Comparison of ENCODE assay signal across 8 mouse cellular contexts in the genomic region with DNA sequence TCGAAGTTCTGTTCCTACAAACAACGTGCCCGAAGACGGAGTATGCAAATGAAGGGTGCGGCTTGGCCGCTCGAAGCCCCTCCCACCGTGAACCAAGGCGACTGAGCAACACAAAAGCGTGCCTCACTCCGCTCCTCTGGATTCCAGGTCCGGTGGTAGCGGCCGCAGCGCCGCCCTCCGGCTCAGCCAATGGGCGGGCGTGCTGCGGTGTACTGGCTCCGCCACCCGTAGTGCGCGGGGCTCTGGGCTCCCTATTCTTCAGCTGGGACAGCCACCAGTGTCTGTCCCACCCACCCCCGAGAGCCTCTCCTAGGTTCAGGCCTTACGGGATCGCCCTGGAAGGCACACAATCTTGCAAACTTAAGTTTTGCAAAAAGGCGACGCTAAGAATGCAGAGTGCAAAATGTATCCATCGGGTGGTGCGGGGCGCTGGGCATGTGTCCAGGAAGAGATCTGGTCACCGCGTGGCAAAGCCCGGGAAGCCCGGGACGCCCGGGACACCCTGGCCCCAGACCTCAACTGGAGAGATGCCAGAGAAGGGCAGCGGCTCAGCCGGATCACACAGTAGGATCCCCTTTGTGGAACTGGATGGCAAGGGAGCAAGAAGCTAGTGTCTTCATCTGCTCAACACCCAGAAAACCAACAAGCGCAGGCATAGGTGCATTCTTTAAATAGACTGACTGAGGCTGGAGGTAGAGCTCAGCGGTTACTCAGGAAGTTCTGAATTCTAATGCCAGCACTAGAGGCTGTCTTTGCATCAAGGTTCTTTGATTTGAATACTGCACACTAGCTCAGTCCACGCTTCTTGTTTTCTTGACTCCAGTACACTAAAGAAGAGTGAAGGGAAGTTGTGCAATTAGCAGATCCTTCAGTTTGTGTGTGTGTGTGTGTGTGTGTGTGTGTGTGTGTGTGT. TPM values are rescaled to one million over a fixed set of nuclear protein-coding genes. Genes with fewer than 3 reads are reported as not detected.
DNase-seq lines count a peak whose midpoint lies in the region; ATAC-seq lines count a peak whose summit lies in the region.

No protein-coding gene starts in this region.

- H3K4me2 ChIP-seq in hindbrain, embryonic 14.5 days (replicated peaks): peak overlapping the region; percentile 57

- 2% methylated on average over 41 of the region's 43 CpGs for WGBS in hindbrain, embryonic 14.5 days

- H3K9me3 ChIP-seq in hindbrain, embryonic 14.5 days (ENCODE audit: control insufficient read depth, low read length): no peaks in the 10 kb centered on the region

- peak overlapping the region; percentile 89 for H3K27ac ChIP-seq in hindbrain, embryonic 14.5 days

- DNase-seq in T-cell, adult 2 months (ENCODE audit: low spot score): peak; percentile 90
- peak; percentile 85 to 91 for DNase-seq in cerebellum, postnatal 25 days
- peak; percentile 63 to 70 for DNase-seq in frontal cortex, postnatal 25 days (ENCODE audit: low spot score in 2 of 2)
- DNase-seq in hindbrain, embryonic 14.5 days (ENCODE audit: low spot score): peak; percentile 93
- peak; percentile 64 to 69 for DNase-seq in layer of hippocampus, postnatal 25 days (ENCODE audit: extremely low spot score in 1 of 2, low spot score in 1 of 2)
- DNase-seq in lung, postnatal 14 days: peak; percentile 90
- peak; percentile 90 for DNase-seq in ovary, postnatal 36 days (ENCODE audit: low spot score)
- peak; percentile 96 for DNase-seq in thymus, postnatal 14 days

- peaks cover 12% of the 10 kb centered on the region for H3K4me1 ChIP-seq in hindbrain, embryonic 14.5 days (replicated peaks; ENCODE audit: control insufficient read depth, insufficient read depth, low read length)

- H3K4me3 ChIP-seq in hindbrain, embryonic 14.5 days (replicated peaks; ENCODE audit: low read length): peak overlapping the region; percentile 47

- ATAC-seq in hindbrain, embryonic 14.5 days (ENCODE audit: low FRiP score): peak; percentile 99

- H3K36me3 ChIP-seq in hindbrain, embryonic 14.5 days (replicated peaks; ENCODE audit: control insufficient read depth, insufficient read depth): no peaks in the 10 kb centered on the region

- H3K9ac ChIP-seq in hindbrain, embryonic 14.5 days: peak overlapping the region; percentile 70

- H3K27me3 ChIP-seq in hindbrain, embryonic 14.5 days (ENCODE audit: control insufficient read depth, insufficient read depth, low read length): no peaks in the 10 kb centered on the region

RNA-seq across cellular contexts. Expression of a gene that starts 58.1 kb away (rescaled TPM):
- polyA plus RNA-seq in hindbrain, embryonic 14.5 days (2014; fragmentation: Nextera tagmentation; extraction: Ambion mirVana): 49.7 and 54.2 TPM in 2 replicates
- total RNA-seq in layer of hippocampus, postnatal 25 days (2021): 10 to 100 TPM; 40.9 to 52.6 TPM

Comparison
In these comparisons a context has a peak if more than half of its experiments do, and no peak if none do; other contexts are left out.
1. Peak in every context shown above with its lines: DNase-seq, ATAC-seq, H3K4me3 ChIP-seq and H3K27ac ChIP-seq.